Mouse (Mus musculus): ENCODE measurements at regions not wholly inside any gene's neighbourhood (a gene's known extent, or its start where the extent isn't known, plus 50 kb on each side); places are given as distances from the start of the nearest gene placed in this dataset.

DNA sequence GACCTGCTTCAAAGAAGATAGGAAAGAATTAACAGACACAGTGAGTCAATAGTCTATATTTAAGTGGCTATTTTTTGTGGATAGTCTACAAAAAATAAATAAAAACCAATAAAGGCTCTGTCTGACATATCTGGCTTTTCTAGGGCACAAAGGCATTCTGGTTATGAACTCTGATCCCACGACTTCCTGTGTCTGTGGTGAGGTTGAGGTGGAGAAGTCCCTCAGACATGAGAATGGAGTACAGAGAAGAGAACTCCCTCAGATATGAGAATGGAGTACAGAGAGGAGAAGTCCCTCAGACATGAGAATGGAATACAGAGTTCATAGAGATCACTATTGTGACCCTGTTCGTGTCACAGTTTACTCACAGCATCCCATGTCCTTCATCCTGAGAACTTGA, 243.7 kb downstream of the Mtx2 start:
- no peak for TF ChIP-seq CTCF (IDR thresholded peaks at IDR 0.05; ENCODE audit: insufficient read depth, low read length)
- TF ChIP-seq POLR2A (IDR thresholded peaks at IDR 0.05; ENCODE audit: borderline replicate concordance, extremely low read depth, low read depth, low read length) = no peak
